Mouse (Mus musculus) embryonic facial prominence, embryonic 10.5 days (tissue): ENCODE results near the gene Cux1. TPM values are rescaled to one million over a fixed set of nuclear protein-coding genes. Genes with fewer than 3 reads are reported as not detected.
A peak's percentile ranks its signal among the peaks of the same experiment; 100 is the strongest.

Source experiments
- DNase-seq: peaks from one replicate; pipeline ENCODE4 v3.0.0-alpha.2; 2017; ENCODE audit warnings: low spot score
- H3K27ac ChIP-seq: fragments of 300-500 bp; sonication (generic); replicated peaks from 2 replicates; pipeline ENCODE4 v1.5.1; 2016; ENCODE audit warnings: mild to moderate bottlenecking
- H3K27me3 ChIP-seq: fragments of 300-500 bp; sonication (generic); replicated peaks from 2 replicates; pipeline ENCODE4 v1.6.1; 2016; ENCODE audit warnings: low read depth, mild to moderate bottlenecking; ENCODE audit not compliant: poor library complexity, severe bottlenecking
- H3K36me3 ChIP-seq: fragments of 300-500 bp; sonication (generic); replicated peaks from 2 replicates; pipeline ENCODE4 v1.6.1; 2016; ENCODE audit warnings: mild to moderate bottlenecking, moderate library complexity
- H3K4me1 ChIP-seq: fragments of 300-500 bp; sonication (generic); 2 replicates; pipeline ENCODE4 v1.6.1; 2016
- H3K4me3 ChIP-seq: fragments of 300-500 bp; sonication (generic); 2 replicates; pipeline ENCODE4 v1.5.1; 2016; ENCODE audit warnings: mild to moderate bottlenecking, moderate library complexity
- H3K9me3 ChIP-seq: fragments of 300-500 bp; sonication (generic); 2 replicates; pipeline ENCODE4 v1.6.1; 2016; ENCODE audit warnings: mild to moderate bottlenecking
- WGBS: fragments of 180-500 bp; shearing (Covaris S2); methylation state at CpG from one replicate; pipeline ENCODE4 v1.1.7; 2016; 5-methylcytosine and 5-hydroxymethylcytosine counted together
- polyA plus RNA-seq: library from polyadenylated mRNA; unstranded; fragments of >200 nt; fragmentation: Nextera tagmentation; extraction: Ambion mirVana; gene quantifications from 2 replicates; pipeline ENCODE4 v1.2.1, GENCODE M21; 2016

Cux1 gene
- polyA plus RNA-seq, 1 experiment from 2014 or later = 75.3 TPM

- H3K36me3 ChIP-seq = no peaks in the 10 kb centered on the region
- 78% methylated on average over 4 of the region's 4 CpGs for WGBS
- H3K4me3 ChIP-seq = no peak overlapping the region
- peaks cover 28% of the 10 kb centered on the region for H3K4me1 ChIP-seq
- H3K9me3 ChIP-seq = 0 out of 2 replicates have a peak, but pooled peaks cover 3% of the 10 kb centered on the region
- DNase-seq = no peak
- H3K27ac ChIP-seq = no peak overlapping the region
- peaks cover 45% of the 10 kb centered on the region for H3K27me3 ChIP-seq
Measured at GRCm38 (mm10) chr5:136583666-136584464, 16.6 kb upstream of the Cux1 start.

GRCm38 (mm10) chr5:136583256-136583655 lies 16.0 kb upstream of the Cux1 start:
- no peak overlapping the region for H3K4me3 ChIP-seq
- H3K27me3 ChIP-seq = peaks cover 51% of the 10 kb centered on the region
- WGBS = 84% methylated on average over 2 of the region's 2 CpGs
- 0 out of 2 replicates have a peak, but pooled peaks cover 3% of the 10 kb centered on the region for H3K9me3 ChIP-seq
- no peak for DNase-seq
- no peak overlapping the region for H3K27ac ChIP-seq
- no peaks in the 10 kb centered on the region for H3K36me3 ChIP-seq
- H3K4me1 ChIP-seq = peaks cover 23% of the 10 kb centered on the region

- 9% methylated on average over 12 of the region's 12 CpGs for WGBS
- no peak overlapping the region for H3K27ac ChIP-seq
- H3K4me3 ChIP-seq = peak overlapping the region; percentile 40
- H3K36me3 ChIP-seq = no peaks in the 10 kb centered on the region
- DNase-seq = peak; percentile 23
- 0 out of 2 replicates have a peak, but pooled peaks cover 3% of the 10 kb centered on the region for H3K9me3 ChIP-seq
- peaks cover 23% of the 10 kb centered on the region for H3K4me1 ChIP-seq
- H3K27me3 ChIP-seq = peaks cover 56% of the 10 kb centered on the region
Measured at GRCm38 (mm10) chr5:136582201-136582600, 14.9 kb upstream of the Cux1 start.

- Histone ChIP-seq H3K4me1 (peaks cover 23% of the 10 kb centered on the region), H3K27ac (no peak overlapping the region), H3K4me3 (peak overlapping the region; percentile 40), H3K9me3 (0 out of 2 replicates have a peak, but pooled peaks cover 3% of the 10 kb centered on the region), H3K27me3 (peaks cover 59% of the 10 kb centered on the region), H3K36me3 (no peaks in the 10 kb centered on the region)
- WGBS = 2% methylated on average over 13 of the region's 13 CpGs
- DNase-seq = no peak
Measured at GRCm38 (mm10) chr5:136581625-136582024, 14.3 kb upstream of the Cux1 start.

- peak; percentile 78 for DNase-seq
- Histone ChIP-seq H3K27me3 (peaks cover 63% of the 10 kb centered on the region), H3K27ac (no peak overlapping the region), H3K4me1 (peaks cover 23% of the 10 kb centered on the region), H3K9me3 (0 out of 2 replicates have a peak, but pooled peaks cover 3% of the 10 kb centered on the region), H3K4me3 (peak overlapping the region; percentile 40), H3K36me3 (no peaks in the 10 kb centered on the region)
- 17% methylated on average over 9 of the region's 9 CpGs for WGBS
Measured at GRCm38 (mm10) chr5:136581166-136581565, 13.9 kb upstream of the Cux1 start.

GRCm38 (mm10) chr5:136578201-136578600 lies 10.9 kb upstream of the Cux1 start:
- 47% methylated on average over 10 of the region's 10 CpGs for WGBS
- DNase-seq = no peak
- H3K9me3 ChIP-seq = 0 out of 2 replicates have a peak, but pooled peaks cover 2% of the 10 kb centered on the region
- H3K4me1 ChIP-seq = peaks cover 15% of the 10 kb centered on the region
- H3K27ac ChIP-seq = no peak overlapping the region
- no peak overlapping the region for H3K4me3 ChIP-seq
- peaks cover 82% of the 10 kb centered on the region for H3K27me3 ChIP-seq
- H3K36me3 ChIP-seq = no peaks in the 10 kb centered on the region

- peaks cover 73% of the 10 kb centered on the region for H3K27me3 ChIP-seq
- no peak overlapping the region for H3K4me3 ChIP-seq
- no peaks in the 10 kb centered on the region for H3K36me3 ChIP-seq
- H3K4me1 ChIP-seq = peaks cover 26% of the 10 kb centered on the region
- H3K9me3 ChIP-seq = no peaks in the 10 kb centered on the region
- no peak overlapping the region for H3K27ac ChIP-seq
- no peak for DNase-seq
- 57% methylated on average over 7 of the region's 7 CpGs for WGBS
Measured at GRCm38 (mm10) chr5:136570171-136570570, 2.9 kb upstream of the Cux1 start.

GRCm38 (mm10) chr5:136568776-136569175 lies 1.5 kb upstream of the Cux1 start:
- H3K27me3 ChIP-seq = peaks cover 60% of the 10 kb centered on the region
- under 1% methylated on average over 35 of the region's 36 CpGs for WGBS
- peak overlapping the region; percentile 90 for H3K4me3 ChIP-seq
- no peaks in the 10 kb centered on the region for H3K36me3 ChIP-seq
- peak; percentile 85 for DNase-seq
- no peaks in the 10 kb centered on the region for H3K9me3 ChIP-seq
- peaks cover 40% of the 10 kb centered on the region for H3K4me1 ChIP-seq
- no peak overlapping the region for H3K27ac ChIP-seq

GRCm38 (mm10) chr5:136568026-136568765 lies 906 bp upstream of the Cux1 start:
- H3K9me3 ChIP-seq = no peaks in the 10 kb centered on the region
- peaks cover 55% of the 10 kb centered on the region for H3K27me3 ChIP-seq
- peak overlapping the region; percentile 98 for H3K27ac ChIP-seq
- under 1% methylated on average over 36 of the region's 36 CpGs for WGBS
- H3K4me3 ChIP-seq = peak overlapping the region; percentile 90
- peaks cover 46% of the 10 kb centered on the region for H3K4me1 ChIP-seq
- no peaks in the 10 kb centered on the region for H3K36me3 ChIP-seq
- DNase-seq = peak; percentile 78

GRCm38 (mm10) chr5:136566812-136567175 lies 496 bp downstream of the Cux1 start:
- under 1% methylated on average over 31 of the region's 31 CpGs for WGBS
- Histone ChIP-seq H3K4me1 (peaks cover 60% of the 10 kb centered on the region), H3K4me3 (peak overlapping the region; percentile 90), H3K27me3 (peaks cover 41% of the 10 kb centered on the region), H3K36me3 (no peaks in the 10 kb centered on the region), H3K27ac (peak overlapping the region; percentile 98), H3K9me3 (no peaks in the 10 kb centered on the region)
- DNase-seq = no peak

GRCm38 (mm10) chr5:136566001-136566811 lies 1.1 kb downstream of the Cux1 start:
- under 1% methylated on average over 79 of the region's 79 CpGs for WGBS
- peak overlapping the region; percentile 98 for H3K27ac ChIP-seq
- peaks cover 66% of the 10 kb centered on the region for H3K4me1 ChIP-seq
- no peaks in the 10 kb centered on the region for H3K9me3 ChIP-seq
- H3K27me3 ChIP-seq = peaks cover 35% of the 10 kb centered on the region
- H3K36me3 ChIP-seq = no peaks in the 10 kb centered on the region
- DNase-seq = peak; percentile 78
- peak overlapping the region; percentile 90 for H3K4me3 ChIP-seq

- peaks cover 26% of the 10 kb centered on the region for H3K27me3 ChIP-seq
- H3K4me1 ChIP-seq = peaks cover 73% of the 10 kb centered on the region
- H3K27ac ChIP-seq = peak overlapping the region; percentile 98
- peak overlapping the region; percentile 90 for H3K4me3 ChIP-seq
- no peaks in the 10 kb centered on the region for H3K9me3 ChIP-seq
- no peaks in the 10 kb centered on the region for H3K36me3 ChIP-seq
- DNase-seq = peak; percentile 72
- under 1% methylated on average over 32 of the region's 32 CpGs for WGBS
Measured at GRCm38 (mm10) chr5:136565311-136565811, 1.9 kb downstream of the Cux1 start.
